Mouse (Mus musculus): ENCODE data around the gene Cacna1h.

DNA sequence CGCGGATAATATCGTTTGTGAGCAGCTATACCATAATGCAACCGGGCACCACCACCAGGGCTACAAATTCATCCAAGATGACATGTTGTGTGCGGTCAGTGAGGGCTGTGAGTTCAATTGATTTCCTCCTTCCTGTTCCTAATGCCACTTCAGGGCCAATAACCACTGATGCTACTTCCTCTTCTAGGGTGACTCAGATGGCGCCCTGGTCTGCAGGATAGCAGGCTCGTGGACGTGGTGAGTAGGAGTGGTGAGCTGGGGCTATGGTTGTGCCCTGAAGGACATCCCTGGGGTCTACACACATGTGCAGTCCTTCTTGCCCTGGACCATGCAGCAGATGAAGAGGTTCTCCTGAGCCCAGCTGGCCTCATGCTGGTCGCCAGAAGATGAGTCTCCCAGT, 101.3 kb downstream of the Cacna1h start:
- TF ChIP-seq POLR2A (IDR thresholded peaks at IDR 0.05; ENCODE audit: borderline replicate concordance, control insufficient read depth, low read depth, low read length): no peak
- no peak for TF ChIP-seq CTCF (IDR thresholded peaks at IDR 0.05; ENCODE audit: control insufficient read depth, insufficient read depth, low read length)

All from bone marrow, adult 2 months (tissue).